Mouse (Mus musculus) midbrain, embryonic 15.5 days (tissue): ENCODE results near the gene Olfr1388. TPM values are rescaled to one million over a fixed set of nuclear protein-coding genes. Genes with fewer than 3 reads are reported as not detected.

Experiments
- polyA plus RNA-seq: library from polyadenylated mRNA; unstranded; fragments of >200 nt; fragmentation: Nextera tagmentation; extraction: Ambion mirVana; gene quantifications from 2 replicates; pipeline ENCODE4 v1.2.1, GENCODE M21; 2015

Olfr1388 gene
- polyA plus RNA-seq, 1 experiment from 2014 or later: 0.05 TPM

Other genes with a start within 250 kb of the Olfr1388 start
- gene Btnl9, start 249.5 kb upstream of the Olfr1388 start, polyA plus RNA-seq: 0.09 and 0.15 TPM in 2 replicates
- gene Zfp62, start 233.3 kb upstream of the Olfr1388 start, polyA plus RNA-seq: 45.1 and 46.0 TPM in 2 replicates
- 35.3 and 35.4 TPM in 2 replicates for gene Mgat1, start 192.4 kb upstream of the Olfr1388 start, polyA plus RNA-seq
- gene Olfr1393, start 158.3 kb upstream of the Olfr1388 start, polyA plus RNA-seq: 0.05 TPM in 1 of 2 replicates, not detected in the other
- 0.04 and 0.05 TPM in 2 replicates for gene Olfr1392, start 151.3 kb upstream of the Olfr1388 start, polyA plus RNA-seq
- gene Olfr10, start 131.9 kb upstream of the Olfr1388 start, polyA plus RNA-seq: not detected in 2 replicates
- gene Olfr1391, start 113.9 kb upstream of the Olfr1388 start, polyA plus RNA-seq: not detected in 2 replicates
- not detected in 2 replicates for gene Olfr1390, start 101.4 kb upstream of the Olfr1388 start, polyA plus RNA-seq
- not detected in 2 replicates for gene Olfr1389, start 13.6 kb upstream of the Olfr1388 start, polyA plus RNA-seq
- not detected in 2 replicates for gene Olfr1387, start 18.7 kb downstream of the Olfr1388 start, polyA plus RNA-seq
- gene Olfr1386, start 28.4 kb downstream of the Olfr1388 start, polyA plus RNA-seq: not detected in 2 replicates
- gene Olfr1385, start 52.4 kb downstream of the Olfr1388 start, polyA plus RNA-seq: 0.05 and 0.08 TPM in 2 replicates
- gene Olfr1384, start 70.1 kb downstream of the Olfr1388 start, polyA plus RNA-seq: not detected in 2 replicates
- gene Olfr1383, start 83.0 kb downstream of the Olfr1388 start, polyA plus RNA-seq: not detected in 2 replicates
- not detected in 2 replicates for gene Olfr1382, start 91.6 kb downstream of the Olfr1388 start, polyA plus RNA-seq
- not detected in 2 replicates for gene Olfr1381, start 106.8 kb downstream of the Olfr1388 start, polyA plus RNA-seq
- gene Olfr1380, start 120.3 kb downstream of the Olfr1388 start, polyA plus RNA-seq: not detected in 2 replicates
- gene Flt4, start 172.6 kb downstream of the Olfr1388 start, polyA plus RNA-seq: 1.9 TPM in 2 replicates
- gene Scgb3a1, start 227.0 kb downstream of the Olfr1388 start, polyA plus RNA-seq: not detected in 2 replicates